Mouse (Mus musculus): ENCODE measurements around the gene Amph.

DNA sequence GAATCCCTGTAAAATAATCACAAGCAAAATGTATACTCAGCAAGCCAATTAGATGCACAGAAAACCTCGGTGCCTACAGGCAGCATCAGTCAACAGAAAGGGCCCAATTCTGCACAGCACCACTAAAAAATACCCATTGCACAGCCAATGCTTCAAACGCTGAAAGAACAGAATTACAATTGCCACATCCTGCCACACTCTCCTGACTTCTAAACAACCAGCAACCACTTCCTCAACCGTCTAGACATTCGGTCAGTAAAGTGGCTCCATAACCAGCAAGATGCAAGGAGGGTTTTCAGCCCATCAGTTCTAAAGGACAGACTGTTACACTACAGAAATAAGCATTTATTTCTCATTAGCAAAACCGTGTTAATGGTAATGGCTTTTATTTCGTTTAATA lies 214.1 kb downstream of the Amph start:
- TF ChIP-seq CTCF (IDR thresholded peaks at IDR 0.05; ENCODE audit: low read depth, low read length) (no peak), GATA1 (IDR thresholded peaks at IDR 0.05; ENCODE audit: borderline replicate concordance, low read length) (no peak), TAL1 (conservative IDR thresholded peaks at IDR 0.05; ENCODE audit: low read depth, low read length) (no peak), POLR2AphosphoS5 (IDR thresholded peaks at IDR 0.05; ENCODE audit: insufficient replicate concordance, low read depth, low read length) (no peak), GATA2 (IDR thresholded peaks at IDR 0.05; ENCODE audit: borderline replicate concordance, low read depth, low read length) (no peak)

Data from G1E (cell line).